Mouse (Mus musculus) ES-Bruce4 (cell line): ENCODE results near the gene Mrps7.

Experiments used
- CTCF ChIP-seq: IDR thresholded peaks from one replicate; pipeline ENCODE4 v1.8.1; 2011; ENCODE audit warnings: low read depth, low read length
- EP300 ChIP-seq: IDR thresholded peaks from 2 replicates; pipeline ENCODE4 v1.6.1; 2011; ENCODE audit warnings: low read depth, low read length; ENCODE audit not compliant: insufficient read depth
- POLR2A ChIP-seq: IDR thresholded peaks from one replicate; pipeline ENCODE4 v1.8.1; 2011; ENCODE audit warnings: low read length; ENCODE audit not compliant: insufficient read depth

DNA sequence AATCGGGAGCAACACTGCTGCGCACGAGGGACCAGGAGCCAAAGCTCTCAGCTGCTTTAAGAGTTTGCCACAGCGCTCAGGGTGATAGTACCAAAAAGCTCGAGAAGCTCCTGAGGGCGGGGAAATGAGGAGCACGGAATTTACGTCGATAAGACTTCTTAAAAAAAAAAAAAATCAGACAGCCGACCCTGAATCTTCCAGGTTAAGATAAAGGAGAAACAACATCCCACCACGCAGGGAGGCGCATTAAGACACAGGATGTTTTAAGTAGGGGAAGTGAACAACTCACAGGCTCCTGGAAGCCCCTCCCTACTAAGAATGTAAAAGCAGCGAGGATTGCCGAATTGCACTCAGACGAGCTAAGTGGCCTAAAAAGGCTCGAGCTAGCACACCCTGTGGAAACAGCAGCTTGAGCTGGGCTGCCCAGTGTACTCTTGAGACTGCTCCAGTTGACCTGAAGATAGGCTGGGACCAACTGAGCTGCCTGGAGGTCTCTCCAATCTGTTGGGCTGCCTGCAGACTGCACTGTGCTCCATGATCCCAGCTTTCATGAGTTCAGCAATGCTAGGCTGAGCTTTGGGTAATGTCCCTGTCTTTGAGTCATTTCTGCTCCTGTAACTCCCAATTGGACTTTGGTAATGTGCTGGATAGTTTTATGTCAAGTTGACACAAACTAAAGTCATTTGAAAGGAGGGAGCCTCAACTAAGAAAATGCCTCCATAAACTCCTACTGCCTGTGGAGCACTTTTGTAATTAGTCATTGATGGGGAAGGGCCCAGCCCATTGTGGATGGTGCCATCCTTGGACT lies 9.6 kb downstream of the Mrps7 start:
- TF ChIP-seq EP300 = no peak
- no peak for TF ChIP-seq POLR2A
- no peak for TF ChIP-seq CTCF
